Mouse (Mus musculus) left cerebral cortex, adult 8-10 months (tissue): ENCODE results near the gene Atp5k. TPM values are rescaled to one million over a fixed set of nuclear protein-coding genes. Genes with fewer than 3 reads are reported as not detected.

Experiments
- DNase-seq, 2 experiments: peaks; one replicate each; pipeline ENCODE4 v3.0.0; 2022; ENCODE audit warnings: low spot score in 2 of 2
- total RNA-seq, 4 experiments: library from RNA; stranded (reverse); gene quantifications; 2 replicates each; pipeline ENCODE4 v1.2.4; 2022

Gene Atp5k
- 100 to 1,000 TPM; 110 to 288 (median 188) TPM for total RNA-seq

GRCm38 (mm10) chr5:108433804-108434587, at the start of gene Atp5k:
TSS of gene Atp5k (minus strand) at chr5:108434448.
- DNase-seq = peak; percentile 90

GRCm38 (mm10) chr5:108483006-108483405, 48.8 kb upstream of the Atp5k start:
- DNase-seq = no peak

GRCm38 (mm10) chr5:108475977-108476376, 41.7 kb upstream of the Atp5k start:
- no peak for DNase-seq

GRCm38 (mm10) chr5:108473737-108474136, 39.5 kb upstream of the Atp5k start:
- DNase-seq = no peak

- DNase-seq = no peak
Observed at GRCm38 (mm10) chr5:108469617-108470016, 35.4 kb upstream of the Atp5k start.

- DNase-seq = no peak
Observed at GRCm38 (mm10) chr5:108466647-108467046, 32.4 kb upstream of the Atp5k start.

- no peak for DNase-seq
Observed at GRCm38 (mm10) chr5:108465131-108465891, 31.1 kb upstream of the Atp5k start.

GRCm38 (mm10) chr5:108462446-108462845, 28.2 kb upstream of the Atp5k start:
- no peak for DNase-seq

GRCm38 (mm10) chr5:108461082-108462065, 27.1 kb upstream of the Atp5k start, which contains the start of gene Pcgf3:
TSS of gene Pcgf3 (plus strand) at chr5:108461232.
- DNase-seq = peak; percentile 88 to 96

GRCm38 (mm10) chr5:108460461-108460860, 26.2 kb upstream of the Atp5k start:
- no peak for DNase-seq

- DNase-seq = no peak
Observed at GRCm38 (mm10) chr5:108458706-108459105, 24.5 kb upstream of the Atp5k start.

- no peak for DNase-seq
Observed at GRCm38 (mm10) chr5:108454094-108454493, 19.8 kb upstream of the Atp5k start.

GRCm38 (mm10) chr5:108452422-108452821, 18.2 kb upstream of the Atp5k start:
- DNase-seq = no peak

GRCm38 (mm10) chr5:108451611-108452010, 17.4 kb upstream of the Atp5k start:
- DNase-seq = no peak

GRCm38 (mm10) chr5:108450837-108451540, 16.7 kb upstream of the Atp5k start:
- no peak for DNase-seq

- DNase-seq = no peak
Observed at GRCm38 (mm10) chr5:108448785-108449668, 14.8 kb upstream of the Atp5k start, which contains the start of gene Mfsd7a. TSS of gene Mfsd7a (minus strand) at chr5:108448891.

- no peak for DNase-seq
Observed at GRCm38 (mm10) chr5:108447857-108448256, 13.6 kb upstream of the Atp5k start.

- DNase-seq = no peak
Observed at GRCm38 (mm10) chr5:108446973-108447372, 12.7 kb upstream of the Atp5k start.

- DNase-seq = no peak
Observed at GRCm38 (mm10) chr5:108436101-108436500, 1.9 kb upstream of the Atp5k start.

- no peak for DNase-seq
Observed at GRCm38 (mm10) chr5:108431196-108431595, 3.1 kb downstream of the Atp5k start.
